Mouse (Mus musculus): ENCODE results near the gene Noct.
A peak's percentile ranks its signal among the peaks of the same experiment; 100 is the strongest.

Noct gene

DNA sequence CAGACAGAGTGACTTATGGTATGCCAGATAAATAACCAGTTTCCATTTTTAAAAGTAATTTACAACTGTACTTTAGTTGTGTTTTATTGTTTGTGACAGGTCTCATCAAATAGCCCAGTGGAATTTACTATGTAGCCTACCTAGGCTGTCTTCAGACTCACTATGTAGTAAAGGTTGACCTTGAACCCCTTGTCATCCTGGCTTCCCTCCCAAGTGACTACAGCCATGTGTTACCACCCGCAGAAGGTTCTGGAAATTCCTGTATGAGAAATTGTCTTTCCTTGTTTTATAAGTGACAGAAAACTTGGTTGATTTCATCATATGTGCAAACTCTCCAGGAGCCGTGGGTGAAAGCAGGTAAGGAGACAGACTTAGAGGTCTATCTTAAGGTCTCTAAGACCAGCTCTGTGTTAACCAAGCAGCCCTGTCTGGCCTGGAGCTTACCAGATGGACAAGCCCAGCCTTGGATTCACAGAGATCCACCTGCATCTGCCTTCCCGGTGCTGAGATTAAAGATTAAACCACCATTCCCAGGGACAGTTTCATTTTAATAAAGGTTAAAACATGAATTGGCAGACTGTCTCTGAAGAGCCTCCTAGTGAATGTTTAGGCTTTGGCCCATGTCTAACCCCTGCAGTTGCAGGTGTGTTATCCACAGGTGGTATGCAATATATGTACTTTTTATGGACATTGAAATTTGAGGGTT, 8.1 kb downstream of the Noct start:
- DNase-seq = no peak

DNA sequence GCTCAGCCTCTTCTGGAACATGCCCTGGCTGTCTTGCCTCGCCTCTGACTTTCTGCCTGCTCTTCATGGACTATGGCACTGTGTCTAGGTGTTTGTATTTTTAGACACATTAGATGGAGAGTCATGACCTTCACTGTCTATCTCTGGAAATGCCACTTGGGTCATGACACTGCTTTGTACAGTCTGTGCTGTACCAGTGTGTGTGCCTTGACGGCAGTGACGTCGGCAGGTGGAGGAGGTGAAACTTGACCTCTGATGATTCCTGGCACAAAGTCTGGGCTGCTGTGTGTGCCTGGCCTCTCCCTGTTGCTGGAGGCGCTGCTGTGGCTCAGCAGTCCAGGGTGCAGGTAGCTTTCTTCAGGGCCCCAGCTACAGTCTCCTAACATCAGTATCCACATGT, 9.2 kb downstream of the Noct start:
- peak; percentile 78 for DNase-seq

DNA sequence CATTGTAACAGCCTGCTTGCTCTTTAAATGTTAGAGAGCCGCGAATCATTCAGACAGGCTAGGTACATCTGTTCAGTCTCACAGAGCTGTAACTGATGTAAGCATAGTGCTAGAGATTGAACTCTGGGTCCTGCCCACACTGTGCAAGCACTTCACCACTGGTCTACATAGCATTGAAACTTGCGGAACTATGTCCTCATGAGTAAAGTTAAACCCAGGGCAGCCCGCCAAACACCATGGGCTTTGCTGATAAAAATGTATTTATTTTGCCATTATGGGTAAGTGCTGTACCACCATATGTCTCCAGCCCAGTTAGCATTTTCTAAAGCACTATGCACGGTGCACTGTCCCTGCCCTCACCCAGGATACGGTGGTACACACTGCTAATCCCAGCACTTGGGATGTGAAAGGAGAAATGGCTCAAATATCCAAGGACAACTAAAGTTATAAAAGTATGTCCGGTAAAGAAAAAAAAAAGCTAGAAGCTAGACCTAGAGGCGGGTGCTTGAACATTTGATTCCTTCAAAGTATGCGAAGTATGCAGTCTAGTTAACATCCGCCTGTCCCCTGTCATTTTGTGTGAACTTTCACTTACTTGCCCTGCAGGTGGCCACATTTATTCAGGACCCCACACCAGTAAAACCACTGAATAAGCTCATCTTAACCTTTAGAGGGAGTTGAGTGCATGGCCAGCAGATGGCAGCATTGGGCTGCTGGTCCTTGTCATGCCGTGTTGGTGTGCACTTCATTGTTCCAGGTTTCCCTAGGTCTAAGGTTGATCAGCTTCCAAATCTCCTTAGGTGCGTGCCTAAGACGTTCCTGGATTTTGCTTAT, 9.9 kb downstream of the Noct start:
- DNase-seq = peak; percentile 79

DNA sequence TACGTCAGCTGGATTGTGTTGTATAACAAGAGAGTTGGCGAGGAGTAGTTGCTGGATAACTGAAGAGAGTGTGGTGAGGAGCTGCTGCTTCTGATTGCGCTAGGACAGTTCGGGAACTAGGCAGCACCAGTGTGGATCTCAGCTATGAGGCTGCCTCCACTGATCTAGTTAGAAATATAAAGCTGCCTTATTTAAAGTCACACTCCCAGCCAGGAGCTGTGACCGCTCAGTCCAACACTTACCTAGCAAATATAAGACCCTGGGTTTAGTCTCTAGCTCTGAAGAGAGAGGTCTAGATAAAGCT, 10.5 kb downstream of the Noct start:
- no peak for DNase-seq

DNA sequence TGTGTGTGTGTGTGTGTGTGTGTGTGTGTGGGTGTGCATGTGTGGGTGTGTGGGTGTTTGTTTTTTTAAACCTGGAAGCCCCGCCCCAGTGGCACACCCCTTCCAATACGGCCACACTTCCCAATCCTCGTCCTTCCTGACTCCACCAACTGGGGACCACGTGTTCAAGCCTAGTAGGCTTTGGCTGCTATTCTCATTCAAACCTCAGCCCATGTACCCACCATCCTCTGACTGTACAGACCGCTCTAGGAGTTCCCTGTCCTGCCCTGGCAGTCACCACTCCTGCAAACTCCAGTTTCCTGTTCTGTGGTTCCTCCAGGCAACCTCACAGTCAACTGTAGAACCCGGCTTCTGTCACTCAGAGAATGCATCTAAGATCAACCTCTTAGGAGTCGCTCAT, 14.3 kb downstream of the Noct start:
- no peak for DNase-seq

GRCm38 (mm10) chr3:51239541-51239940, 15.3 kb downstream of the Noct start:
- DNase-seq = no peak

DNA sequence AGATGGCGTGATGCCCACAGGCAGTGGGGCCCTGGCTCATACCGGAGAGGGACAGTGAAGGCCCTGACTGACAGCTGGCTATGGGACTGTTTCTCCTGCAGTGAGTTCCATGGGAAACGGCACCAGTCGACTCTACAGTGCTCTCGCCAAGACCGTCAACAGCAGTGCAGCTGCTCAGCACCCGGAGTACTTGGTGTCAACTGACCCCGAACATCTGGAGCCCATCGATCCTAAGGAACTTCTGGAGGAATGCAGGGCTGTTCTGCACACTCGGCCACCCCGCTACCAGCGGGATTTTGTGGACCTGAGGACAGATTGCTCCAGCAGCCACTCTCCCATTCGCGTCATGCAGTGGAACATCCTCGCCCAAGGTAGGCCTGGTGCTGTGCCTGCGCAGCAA, 23.5 kb downstream of the Noct start:
- no peak for DNase-seq

GRCm38 (mm10) chr3:51248600-51248999, 24.4 kb downstream of the Noct start:
- no peak for DNase-seq

GRCm38 (mm10) chr3:51249460-51249859, 25.2 kb downstream of the Noct start:
- no peak for DNase-seq

- no peak for DNase-seq
Observed at GRCm38 (mm10) chr3:51249866-51250265, 25.6 kb downstream of the Noct start.

GRCm38 (mm10) chr3:51251057-51251456, 26.8 kb downstream of the Noct start:
- DNase-seq = no peak

DNA sequence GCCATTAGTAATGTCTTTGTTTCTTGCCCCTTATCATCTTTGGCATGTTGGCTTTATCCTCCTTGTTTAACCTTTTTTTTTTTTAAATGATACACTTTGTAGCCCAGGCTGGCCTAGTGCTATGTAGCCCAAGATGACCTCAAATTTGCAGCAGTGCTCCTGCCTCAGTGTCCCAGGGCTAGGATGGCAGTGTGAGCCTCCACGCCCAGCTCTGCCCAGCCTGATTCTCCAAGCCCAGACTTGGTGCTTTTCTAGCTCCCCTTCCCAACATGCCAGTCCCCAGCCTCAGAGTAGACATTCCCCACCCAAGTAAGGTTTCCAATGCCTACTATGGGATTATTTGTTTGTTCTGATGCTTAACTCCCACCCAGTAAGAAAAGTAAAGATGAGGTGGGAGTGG, 28.0 kb downstream of the Noct start:
- no peak for DNase-seq

- no peak for DNase-seq
Observed at GRCm38 (mm10) chr3:51252689-51253402, 28.6 kb downstream of the Noct start.

DNA sequence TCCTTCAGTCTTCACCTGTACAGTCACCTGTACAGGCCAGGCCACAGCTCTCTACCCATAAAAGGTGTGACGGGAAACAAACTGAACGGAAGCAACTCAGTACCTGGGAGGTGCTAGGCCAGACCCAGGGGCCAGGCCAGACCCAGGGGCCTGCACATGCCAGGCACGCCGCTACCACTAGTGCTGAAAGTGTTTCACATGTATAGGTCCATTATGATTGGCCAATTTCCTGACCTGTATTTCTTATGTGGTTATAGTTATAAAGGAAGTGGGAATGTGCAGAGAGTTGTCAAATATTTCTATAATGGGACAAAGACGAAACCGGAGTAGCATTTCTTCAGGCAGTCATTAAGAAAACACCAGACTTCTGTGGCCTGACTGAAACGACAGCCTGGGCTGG, 30.5 kb downstream of the Noct start:
- no peak for DNase-seq

DNA sequence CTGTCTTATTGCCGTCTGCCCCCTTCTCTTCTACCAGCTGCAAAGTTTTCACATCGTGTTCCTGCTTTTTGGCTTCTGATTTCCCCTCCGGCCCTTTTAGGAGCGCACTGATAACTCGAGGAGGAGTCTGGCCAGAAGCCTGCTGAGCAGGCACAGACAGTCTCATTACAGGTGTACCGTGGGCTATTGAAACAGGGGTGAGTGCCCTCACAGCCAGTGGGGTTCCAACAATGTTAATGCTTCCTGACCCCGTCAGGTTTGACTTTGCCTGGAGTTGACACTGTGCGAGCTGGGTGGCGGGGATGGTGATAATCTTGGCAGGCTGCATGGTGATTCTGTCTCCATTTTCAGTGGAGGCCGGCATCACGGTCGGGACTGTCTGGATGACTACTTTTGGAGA, 32.2 kb downstream of the Noct start:
- no peak for DNase-seq

- no peak for DNase-seq
Observed at GRCm38 (mm10) chr3:51258070-51258469, 33.8 kb downstream of the Noct start.

DNA sequence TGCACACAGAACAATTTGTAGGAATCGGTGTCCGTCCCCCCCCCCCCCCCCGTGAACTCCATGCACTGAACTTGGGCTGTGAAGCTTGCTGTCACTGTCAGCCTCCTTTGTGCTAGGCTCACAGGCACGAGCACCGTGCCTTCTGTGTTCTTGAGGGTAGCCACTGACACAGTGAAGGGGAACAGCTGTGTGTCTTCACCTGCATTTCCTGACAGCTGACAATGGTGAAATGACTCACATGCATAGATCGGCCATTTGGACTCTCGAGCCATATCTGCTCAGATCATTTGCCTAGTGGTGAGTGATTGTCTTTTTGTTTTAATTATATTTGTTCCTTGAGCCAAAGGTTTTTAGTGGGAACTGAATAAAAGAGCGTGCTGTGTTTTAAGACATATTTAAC, 38.7 kb downstream of the Noct start:
- DNase-seq = no peak

- no peak for DNase-seq
Observed at GRCm38 (mm10) chr3:51268434-51268833, 44.2 kb downstream of the Noct start.

DNA sequence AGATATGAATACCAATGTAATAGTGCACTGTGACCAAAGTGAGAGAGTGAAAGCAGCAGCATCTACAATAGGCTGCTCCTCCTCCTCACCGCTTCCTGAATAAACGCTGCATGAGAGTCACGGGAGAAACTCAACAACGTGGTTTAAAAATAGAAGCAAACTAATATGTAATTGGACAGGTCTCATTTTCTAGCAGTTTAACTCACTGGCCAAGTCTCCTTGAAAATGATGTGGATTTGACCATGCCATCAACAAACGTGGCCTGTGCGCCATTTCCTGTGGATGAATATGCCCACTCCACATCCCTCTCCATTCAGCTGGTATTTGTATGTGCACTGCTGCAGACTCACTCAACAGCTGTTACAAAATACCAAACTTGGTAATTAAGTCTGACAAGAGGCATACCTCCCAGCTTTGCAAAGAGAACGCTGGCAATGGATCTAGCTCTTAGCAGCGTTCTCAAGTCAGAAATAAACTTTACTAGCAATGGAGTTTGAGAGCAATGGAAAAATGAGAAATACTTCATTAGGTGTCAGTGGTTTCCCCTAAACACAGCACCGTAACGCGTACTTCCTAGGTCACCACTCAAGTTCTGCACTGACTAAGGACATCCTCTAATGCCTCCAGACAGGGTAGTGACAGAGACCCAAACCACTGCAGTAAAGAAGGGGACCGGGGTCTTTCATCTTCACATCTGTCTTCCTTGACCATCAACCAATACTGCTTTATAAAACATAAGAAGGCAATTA, 46.0 kb downstream of the Noct start:
- no peak for DNase-seq

DNA sequence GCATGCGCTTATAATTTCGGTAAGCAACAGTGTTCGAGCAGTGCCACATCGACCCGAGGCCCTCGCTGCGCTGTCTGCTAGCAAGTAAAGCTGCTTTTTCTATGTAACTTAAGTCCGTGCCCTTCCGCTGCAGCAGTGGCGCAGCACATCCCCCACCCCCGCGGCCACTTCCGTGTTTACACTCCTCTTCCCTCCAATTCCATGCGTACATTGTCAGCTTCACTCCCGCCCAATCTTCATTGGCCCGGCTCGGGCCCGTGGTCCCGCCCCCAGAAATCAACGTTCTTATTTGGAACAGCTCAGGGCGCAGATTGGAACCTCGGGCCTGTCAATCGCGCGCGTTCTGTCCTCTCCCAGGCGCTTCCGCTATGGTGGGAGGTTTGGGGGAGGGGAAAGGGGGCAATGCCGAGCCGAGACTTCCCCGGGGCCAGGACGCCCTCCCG, 51.7 kb downstream of the Noct start:
- DNase-seq = peak; percentile 99

GRCm38 (mm10) chr3:51276421-51277111, 52.3 kb downstream of the Noct start:
- no peak for DNase-seq
